Mouse (Mus musculus) CD4-positive, CD25-positive, alpha-beta regulatory T cell, adult 9 weeks (primary cell): ENCODE results near the gene Git2. TPM values are rescaled to one million over a fixed set of nuclear protein-coding genes. Genes with fewer than 3 reads are reported as not detected.

Source experiments
- polyA plus RNA-seq: library from polyadenylated mRNA; unstranded; fragments of 100-300 nt; shearing (Covaris generic); gene quantifications from one replicate; pipeline ENCODE4 v1.2.1, GENCODE M21; 2017

Git2 gene
- polyA plus RNA-seq, result 136 TPM

DNA sequence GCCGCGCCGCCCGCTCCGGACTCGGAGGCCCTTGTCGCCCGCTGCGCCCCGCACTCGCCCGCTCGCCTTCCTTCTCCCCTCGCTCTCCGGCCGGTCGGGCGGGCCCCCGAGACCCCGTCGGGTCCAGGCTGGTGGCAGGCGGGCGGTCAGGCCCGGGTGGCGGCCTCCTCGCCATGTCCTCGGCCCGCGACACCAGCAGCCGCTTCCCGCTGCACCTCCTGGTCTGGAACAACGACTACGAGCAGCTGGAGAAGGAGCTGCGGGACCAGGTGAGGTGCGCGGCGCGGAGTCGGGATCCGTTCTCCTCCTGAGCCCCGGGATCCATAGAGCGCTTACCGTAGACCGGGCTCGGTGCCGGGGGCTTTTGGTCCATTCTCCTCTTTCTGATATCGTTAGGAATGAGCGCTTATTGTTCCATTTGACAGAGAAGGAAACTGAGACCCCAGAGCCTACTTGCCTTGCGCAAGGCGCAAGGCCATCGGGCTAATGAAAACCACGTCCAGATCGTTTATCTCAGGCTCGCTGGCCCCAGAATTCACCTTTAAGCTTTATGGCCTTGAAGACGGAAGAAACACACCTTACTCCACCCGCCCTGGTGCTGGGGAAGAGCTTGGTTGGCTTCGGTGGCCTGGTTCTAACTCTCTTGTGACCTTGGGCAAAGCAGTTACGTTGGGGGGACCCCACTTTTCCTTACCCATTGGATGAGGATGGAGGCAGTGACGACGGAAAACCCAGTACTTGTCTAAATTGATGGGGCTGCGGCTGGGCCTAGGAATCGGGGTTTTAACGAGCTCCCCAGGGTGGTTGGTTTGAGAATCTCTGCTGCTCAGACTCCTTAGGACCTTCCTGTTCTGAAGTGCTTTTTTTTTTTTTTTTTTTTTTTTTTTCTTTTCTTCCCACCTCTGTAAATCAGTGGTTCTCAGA, at the start of gene Git2:
Gene Git2, minus strand, starts transcription at position 462 of the 924 bp plus-strand sequence.

DNA sequence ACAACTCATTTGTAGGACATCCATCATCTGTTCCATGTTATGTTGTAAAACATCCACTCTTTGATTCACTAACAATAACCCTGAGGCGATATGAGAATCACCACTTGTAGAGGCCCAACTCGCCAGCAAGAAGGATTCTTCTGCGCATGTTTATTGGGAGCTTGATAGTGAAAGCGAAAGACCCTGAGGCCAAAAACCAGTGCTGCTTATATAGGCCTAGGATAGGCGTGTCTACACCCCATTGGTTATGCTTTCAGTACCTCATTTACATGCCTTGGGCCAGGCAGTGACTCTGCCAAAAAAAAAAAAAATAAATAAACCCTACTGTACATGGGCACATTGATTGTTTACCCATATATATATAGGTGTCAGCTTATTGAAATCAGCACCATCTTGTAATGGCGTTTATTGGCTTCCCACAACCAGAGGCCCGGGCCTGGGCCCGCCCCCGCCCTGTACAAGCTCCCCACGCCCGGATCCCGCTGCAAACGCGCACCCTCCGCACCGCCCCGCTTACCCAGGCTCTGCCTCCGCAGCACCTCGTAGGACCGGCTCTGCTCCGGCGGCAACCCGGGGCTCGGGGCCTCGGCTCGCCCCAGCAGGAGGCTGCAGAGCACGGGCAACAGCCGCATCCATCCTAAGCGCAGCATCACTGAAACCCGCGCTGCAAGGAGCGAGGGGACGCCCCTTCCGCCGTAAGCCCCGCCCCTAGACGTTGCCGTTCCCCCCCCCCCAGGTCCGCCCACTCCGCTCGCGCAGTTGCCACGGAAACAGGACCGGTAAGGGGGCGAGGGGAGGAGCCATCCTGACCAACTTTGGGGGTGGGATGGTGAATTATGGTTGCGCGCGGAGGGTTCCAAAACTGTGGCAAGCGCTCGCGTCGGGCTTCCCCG, 47.7 kb upstream of the Git2 start, which contains the start of gene 1500011B03Rik:
Gene 1500011B03Rik, minus strand, starts transcription at position 673 of the 893 bp plus-strand sequence.

GRCm38 (mm10) chr5:114774403-114775051, 790 bp downstream of the Git2 start, which contains the start of gene Ankrd13a:
TSS of gene Ankrd13a (plus strand) at chr5:114774677.

DNA sequence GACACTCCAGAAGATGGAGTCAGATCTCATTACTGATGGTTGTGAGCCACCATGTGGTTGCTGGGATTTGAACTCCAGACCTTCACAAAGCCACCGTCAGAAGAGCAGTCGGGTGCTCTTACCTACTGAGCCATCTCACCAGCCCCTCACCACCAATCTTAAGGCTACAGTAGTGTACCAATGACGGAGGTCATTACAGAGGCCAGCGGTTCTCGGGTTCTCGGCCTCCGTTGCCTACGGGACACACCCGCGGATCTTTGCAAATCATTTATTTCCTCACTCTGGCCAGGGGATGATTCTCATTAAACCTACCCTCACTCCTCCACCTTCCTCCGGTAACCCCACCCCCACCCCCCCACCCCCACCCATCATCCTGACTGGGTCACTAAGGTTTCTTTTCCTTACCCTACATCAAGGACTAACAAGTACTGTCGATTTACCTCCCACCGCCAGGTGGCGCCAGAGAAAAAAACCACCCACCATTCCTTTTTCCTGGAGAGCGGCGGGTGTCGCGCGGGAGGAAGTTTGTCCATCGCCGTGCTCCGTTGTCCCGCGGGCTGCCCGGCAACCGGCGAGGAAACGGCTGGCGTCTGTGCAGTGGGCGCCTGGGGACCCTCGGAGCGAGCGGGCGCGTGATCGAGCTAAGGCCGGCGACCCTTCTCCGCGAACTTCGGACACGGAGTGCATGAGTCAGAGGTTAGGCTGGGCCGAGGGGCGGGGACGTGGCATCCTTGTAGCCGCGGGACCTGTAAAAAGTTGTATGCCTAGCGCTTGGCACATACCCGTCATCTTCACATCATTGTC, 67.8 kb downstream of the Git2 start, which contains the start of gene Tchp:
Gene Tchp, plus strand, starts transcription at position 496 of the 804 bp plus-strand sequence.

GRCm38 (mm10) chr5:114690633-114691567, 84.4 kb downstream of the Git2 start, which contains the start of gene Gltp:
TSS of gene Gltp (minus strand) at chr5:114690984.

Other genes with a start within 250 kb of the Git2 start
- not detected for gene Fam222a, start 207.5 kb downstream of the Git2 start, polyA plus RNA-seq
- gene Trpv4, start 117.1 kb downstream of the Git2 start, polyA plus RNA-seq, result 0.50 TPM
- gene Gltp, start 84.5 kb downstream of the Git2 start, polyA plus RNA-seq, result 140 TPM
- gene Tchp, start 67.8 kb downstream of the Git2 start, polyA plus RNA-seq, result 18.9 TPM
- 13.9 TPM for gene Ankrd13a, start 840 bp downstream of the Git2 start, polyA plus RNA-seq
- gene 1500011B03Rik, start 48.0 kb upstream of the Git2 start, polyA plus RNA-seq, result 103 TPM
- gene 4930519G04Rik, start 78.1 kb upstream of the Git2 start, polyA plus RNA-seq, result not detected
- gene Gm9936, start 83.2 kb upstream of the Git2 start, polyA plus RNA-seq, result not detected
- gene Oasl2, start 121.4 kb upstream of the Git2 start, polyA plus RNA-seq, result 20.9 TPM
- gene Oasl1, start 147.7 kb upstream of the Git2 start, polyA plus RNA-seq, result 11.6 TPM
- gene 2210016L21Rik, start 166.6 kb upstream of the Git2 start, polyA plus RNA-seq, result 56.6 TPM
- gene Hnf1a, start 195.6 kb upstream of the Git2 start, polyA plus RNA-seq, result 0.21 TPM
- gene Sppl3, start 235.6 kb upstream of the Git2 start, polyA plus RNA-seq, result 3.4 TPM